Mouse (Mus musculus) lung, postnatal 14 days (tissue): ENCODE measurements around the gene Urgcp.

ENCODE experiments used
- DNase-seq: peaks from one replicate; pipeline ENCODE4 v3.0.0; 2021

The Urgcp gene

DNA sequence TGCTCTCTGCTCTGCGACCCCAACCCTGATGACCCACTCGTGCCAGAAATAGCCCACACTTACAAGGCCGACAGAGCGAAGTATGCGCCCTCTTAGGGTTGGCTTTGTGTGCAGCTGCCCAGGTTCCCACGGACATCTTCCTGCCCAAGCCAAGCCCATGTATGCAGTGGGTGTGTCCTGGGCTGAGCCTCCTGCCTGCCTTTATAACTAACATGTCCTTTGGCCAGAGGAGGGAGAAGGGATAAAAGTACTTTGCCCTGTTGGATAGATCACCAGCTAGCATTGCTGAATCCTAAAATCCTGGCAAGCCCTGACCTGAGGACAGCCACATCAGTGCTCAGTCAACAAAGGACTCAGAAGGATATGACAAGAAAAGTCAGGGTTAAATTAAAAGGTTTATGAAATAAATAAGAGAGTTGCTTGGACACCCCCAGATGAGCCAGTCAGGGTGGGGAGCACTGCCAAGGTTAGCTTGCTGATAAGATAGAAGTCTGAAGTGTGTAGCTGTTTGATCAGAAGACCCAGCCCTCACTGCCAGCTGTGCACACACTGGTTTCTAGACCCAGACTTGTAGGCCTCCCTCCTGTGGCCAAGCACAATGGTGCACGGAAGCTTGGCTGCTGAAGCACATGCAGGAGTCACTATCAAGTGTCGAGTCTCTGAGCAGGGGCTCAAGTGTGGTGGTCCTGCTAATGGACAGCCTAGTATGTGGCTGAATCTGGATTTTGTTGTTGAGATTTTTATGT, 20.2 kb upstream of the Urgcp start:
- DNase-seq = no peak

DNA sequence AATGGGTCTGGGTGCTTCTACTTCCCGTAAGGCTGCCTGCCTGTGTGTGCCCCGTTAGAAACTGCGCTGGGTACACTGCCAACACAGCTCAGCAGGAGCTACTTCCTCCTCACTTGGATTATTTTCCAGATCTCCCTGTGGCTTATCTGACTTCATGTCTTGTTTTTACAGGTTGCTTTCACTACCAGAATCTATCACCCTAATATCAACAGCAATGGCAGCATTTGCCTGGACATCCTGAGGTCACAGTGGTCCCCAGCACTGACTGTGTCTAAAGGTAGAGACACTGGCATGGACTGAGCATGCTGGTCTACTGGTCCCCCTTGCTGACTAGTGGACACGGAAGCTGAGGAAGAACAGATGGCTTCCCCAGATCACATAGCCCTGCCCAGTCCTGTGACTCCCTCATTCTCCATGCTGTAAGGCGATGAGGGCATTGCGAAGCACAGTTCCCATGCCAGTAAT, 17.9 kb upstream of the Urgcp start:
- DNase-seq = no peak

DNA sequence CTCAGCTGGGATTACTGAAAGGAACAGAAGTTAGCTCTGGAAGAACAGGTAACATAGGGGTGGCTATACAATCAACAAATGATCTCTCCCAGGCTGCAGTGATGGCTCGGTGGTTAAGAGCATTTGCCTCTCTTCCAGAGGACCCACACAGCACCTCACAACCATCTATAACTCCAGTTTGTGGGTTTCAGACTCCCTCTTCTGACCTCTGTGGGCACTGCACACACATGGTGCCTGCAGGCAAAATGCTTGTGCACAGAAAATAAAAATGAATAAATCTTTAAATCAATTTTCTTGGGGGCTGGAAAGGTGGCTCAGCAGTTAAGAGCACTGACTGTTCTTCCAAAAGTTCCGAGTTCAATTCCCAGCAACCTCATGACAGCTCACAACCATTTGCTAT, 16.3 kb upstream of the Urgcp start:
- no peak for DNase-seq

DNA sequence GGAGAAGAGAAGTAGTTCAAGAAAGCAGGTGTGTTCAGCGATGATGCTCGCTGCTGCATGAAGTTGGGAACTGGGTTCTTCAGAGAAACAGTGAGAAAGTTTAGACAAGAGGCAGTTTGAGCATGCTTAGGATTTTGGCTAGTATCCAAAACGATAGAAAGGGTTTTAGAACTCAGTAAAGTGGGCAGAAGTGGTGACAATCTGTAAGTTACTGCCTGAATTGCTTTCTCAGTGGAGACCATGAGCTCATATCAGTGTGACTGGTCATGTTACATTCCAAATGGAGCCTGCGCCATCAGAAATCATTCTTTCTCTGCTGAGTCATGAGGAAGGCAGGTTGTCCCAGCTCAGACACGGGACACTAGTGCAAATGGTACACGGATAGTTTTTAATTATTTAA, 3.8 kb upstream of the Urgcp start:
- DNase-seq = no peak

- no peak for DNase-seq
Observed at GRCm38 (mm10) chr11:5762633-5762982, 432 bp upstream of the Urgcp start.

- no peak for DNase-seq
Observed at GRCm38 (mm10) chr11:5753755-5754154, 8.4 kb downstream of the Urgcp start.

DNA sequence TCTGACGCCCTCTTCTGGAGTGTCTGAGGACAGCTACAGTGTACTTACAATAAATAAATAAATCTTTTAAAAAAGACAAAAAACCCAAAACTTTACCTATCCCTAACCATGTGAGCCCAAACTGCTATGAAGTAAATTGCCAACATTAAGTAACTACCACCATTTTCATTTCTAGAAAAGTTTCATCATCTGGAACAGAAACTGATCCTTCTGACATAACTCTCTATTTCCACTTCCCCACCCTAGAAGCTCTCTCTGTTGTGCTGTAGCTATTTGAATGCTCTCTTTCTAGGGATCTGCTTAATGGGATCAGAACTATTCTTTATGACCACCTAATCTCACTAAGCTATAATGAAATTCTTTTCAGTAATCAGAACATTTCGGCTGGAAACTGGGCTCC, 17.2 kb downstream of the Urgcp start:
- DNase-seq = no peak

- DNase-seq = peak; percentile 42
Observed at GRCm38 (mm10) chr11:5742106-5742505, 20.1 kb downstream of the Urgcp start.

GRCm38 (mm10) chr11:5740965-5741627, 21.1 kb downstream of the Urgcp start:
- peak; percentile 82 for DNase-seq

DNA sequence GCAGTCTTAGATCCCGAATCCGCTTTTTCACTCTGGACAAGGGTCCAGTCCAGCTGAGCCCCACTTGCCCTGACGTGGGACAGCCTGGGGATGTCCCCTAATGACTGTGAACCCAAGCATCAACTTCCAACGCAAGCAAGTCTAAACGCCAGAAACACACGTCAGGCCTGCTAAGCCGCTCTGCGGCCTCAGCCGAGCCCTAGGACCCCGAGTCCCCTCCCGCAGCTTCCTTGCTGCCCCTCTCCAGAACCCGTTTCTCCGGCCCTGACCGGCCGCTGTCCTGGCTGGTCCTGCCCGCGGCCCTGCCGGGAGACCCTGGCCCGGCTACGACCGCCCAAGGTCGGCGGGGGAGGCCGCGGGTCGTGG, 21.6 kb downstream of the Urgcp start:
- peak; percentile 40 for DNase-seq

DNA sequence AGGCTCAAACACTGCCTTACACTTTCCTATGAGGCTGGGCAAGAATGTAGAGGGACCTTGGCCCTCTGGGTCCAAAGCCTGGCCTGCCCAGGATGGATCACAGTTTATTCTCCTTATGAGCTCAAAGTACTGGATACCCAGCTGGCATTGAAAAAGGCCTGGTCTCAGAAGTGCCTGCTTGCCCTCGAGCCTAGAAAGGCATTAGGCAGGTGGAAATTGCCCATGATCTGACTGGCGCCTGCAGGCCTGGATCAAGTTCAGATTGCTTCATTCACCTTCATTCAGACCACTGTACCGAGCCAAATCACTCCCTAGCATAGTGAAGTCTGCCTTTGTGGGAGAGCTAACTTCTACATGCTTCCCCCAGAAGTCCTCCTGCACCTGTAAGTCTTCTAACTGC, 22.3 kb downstream of the Urgcp start:
- no peak for DNase-seq

DNA sequence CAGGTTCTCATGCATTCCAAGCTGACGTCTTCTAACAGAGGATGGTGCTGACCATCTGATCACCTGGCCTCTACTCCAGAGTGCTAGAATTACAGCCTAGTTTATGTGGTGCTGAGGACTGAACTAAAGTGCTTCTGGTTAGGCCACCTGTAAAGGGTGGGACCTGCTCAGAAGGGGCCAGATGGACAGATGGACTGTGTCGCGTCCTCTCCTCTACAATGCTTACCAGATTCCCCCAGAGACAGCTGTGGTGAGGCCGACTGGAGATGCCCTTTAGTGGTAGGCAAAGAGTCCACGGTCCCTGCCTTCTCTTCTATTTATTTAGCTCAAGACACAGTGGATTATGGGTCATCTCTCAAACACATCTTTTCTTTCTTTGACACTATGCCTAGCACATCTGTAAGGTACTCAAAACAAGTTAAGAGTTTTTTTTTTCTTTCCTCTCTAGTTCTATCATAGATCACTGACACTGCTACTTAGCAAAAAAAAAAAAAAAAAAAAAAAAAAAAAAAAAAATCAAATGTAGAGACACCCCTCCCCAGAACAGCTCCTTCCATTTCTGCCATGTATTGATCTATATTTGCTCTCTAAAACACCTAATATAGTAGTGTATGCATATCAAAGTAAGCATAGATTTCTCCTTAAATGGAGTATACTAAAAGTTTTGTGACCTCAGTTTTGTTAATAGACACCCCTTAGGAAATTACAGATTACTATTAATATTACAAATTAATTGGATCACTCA, 23.1 kb downstream of the Urgcp start:
- no peak for DNase-seq

GRCm38 (mm10) chr11:5737137-5737536, 25.0 kb downstream of the Urgcp start:
- no peak for DNase-seq

DNA sequence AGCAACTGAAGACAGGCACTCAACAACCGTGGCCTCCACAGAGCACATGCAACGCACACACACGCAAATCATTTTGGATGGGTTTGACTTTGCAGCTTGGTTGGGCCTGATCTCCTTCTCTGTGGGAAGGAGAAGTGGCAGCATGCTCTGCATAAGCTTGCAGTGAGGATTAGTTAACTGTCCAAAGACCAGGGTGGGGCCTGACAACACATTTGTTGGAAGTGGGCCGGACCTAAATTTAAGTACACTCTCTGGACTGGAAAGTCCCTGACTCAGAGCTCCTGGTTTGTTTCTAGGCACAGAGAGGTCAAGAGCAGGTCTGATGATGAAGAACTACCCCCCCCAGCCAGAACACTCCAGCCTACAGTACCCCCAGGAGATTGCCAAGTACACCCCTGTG, 27.9 kb downstream of the Urgcp start:
- DNase-seq = no peak

- DNase-seq = no peak
Observed at GRCm38 (mm10) chr11:5732401-5732800, 29.8 kb downstream of the Urgcp start.

- no peak for DNase-seq
Observed at GRCm38 (mm10) chr11:5729582-5729981, 32.6 kb downstream of the Urgcp start.

DNA sequence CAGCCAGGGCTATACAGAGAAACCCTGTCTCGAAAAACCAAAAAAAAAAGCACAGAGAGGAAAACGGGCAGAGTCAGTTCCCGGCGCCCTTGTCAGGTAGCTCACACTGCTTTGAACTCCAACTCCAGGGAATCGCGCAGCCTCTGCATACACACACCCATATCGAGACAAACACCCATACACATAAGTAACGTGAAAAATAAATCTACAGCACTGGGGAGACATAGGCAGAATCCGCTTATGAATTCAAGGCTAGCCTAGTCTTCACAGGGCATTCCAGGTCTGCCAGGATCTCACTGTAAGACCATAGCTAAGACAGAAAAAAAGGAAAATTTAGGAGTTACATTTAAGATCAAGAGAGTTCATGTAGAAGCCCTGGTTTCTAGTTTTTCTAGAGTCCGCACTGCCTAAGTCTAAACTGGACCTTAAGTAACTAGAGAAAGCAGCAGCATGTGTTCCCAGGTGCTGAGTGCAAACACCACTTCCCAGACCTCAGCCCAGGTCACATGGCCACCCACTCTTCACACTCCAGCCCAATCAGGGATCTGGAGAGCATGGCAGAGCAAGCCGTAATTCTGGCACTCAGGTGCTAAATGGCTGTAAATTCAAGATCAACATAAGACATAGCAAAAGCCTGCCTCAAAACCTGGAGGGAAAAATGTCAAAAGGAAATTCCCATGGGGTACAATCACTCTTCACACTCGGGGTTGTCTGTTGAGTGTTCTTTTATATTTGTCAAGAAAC, 43.4 kb downstream of the Urgcp start:
- no peak for DNase-seq

GRCm38 (mm10) chr11:5716938-5717705, 45.1 kb downstream of the Urgcp start:
- peak; percentile 66 for DNase-seq

GRCm38 (mm10) chr11:5716246-5716645, 45.9 kb downstream of the Urgcp start:
- DNase-seq = no peak

- no peak for DNase-seq
Observed at GRCm38 (mm10) chr11:5715630-5716105, 46.5 kb downstream of the Urgcp start, which contains the start of gene Mrps24. Gene Mrps24, minus strand, starts transcription at chr11:5715680.

GRCm38 (mm10) chr11:5715179-5715578, 47.0 kb downstream of the Urgcp start:
- DNase-seq = no peak
